Mouse (Mus musculus) gastrocnemius, postnatal 25 days (tissue): Measurements from ENCODE around the gene Gse1. TPM values are rescaled to one million over a fixed set of nuclear protein-coding genes. Genes with fewer than 3 reads are reported as not detected.
"Not testable (repeated sequence)": the region's sequence is repeated elsewhere in the genome, so short reads cannot be mapped to it uniquely, and the experiment has no call there.

Experiments used
- DNase-seq: peaks from one replicate; pipeline ENCODE4 v3.0.0; 2022
- total RNA-seq, 2 experiments: library from RNA; stranded (reverse); gene quantifications; 1 replicate in 1 of 2; 2 replicates in 1 of 2; pipeline ENCODE4 v1.2.3; 2021

The Gse1 gene
- total RNA-seq, 2 experiments from 2014 or later = 23.1 to 27.1 TPM

- DNase-seq = no peak
Measured at GRCm38 (mm10) chr8:120347734-120348341, 119.6 kb downstream of the Gse1 start.

DNA sequence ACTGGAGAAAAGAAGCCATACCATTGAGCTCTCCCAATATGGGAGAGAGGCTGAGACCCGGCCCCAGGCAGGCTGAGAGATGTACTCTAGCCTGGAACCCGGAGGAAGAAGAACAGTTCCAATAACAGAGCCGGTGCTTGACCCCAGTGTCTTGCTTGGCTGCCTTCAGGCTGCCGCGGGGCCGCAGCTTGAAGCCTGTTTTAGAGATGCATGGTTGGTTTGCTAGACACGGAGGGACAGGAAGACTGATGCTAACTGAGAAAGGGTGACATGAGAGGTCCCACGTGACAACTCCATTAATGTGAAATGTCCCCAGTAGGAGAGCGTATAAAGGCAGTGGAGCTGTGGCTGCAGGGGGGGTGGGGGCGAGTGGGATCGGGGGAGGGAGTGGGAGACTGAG, 120.7 kb downstream of the Gse1 start:
- no peak for DNase-seq

- no peak for DNase-seq
Measured at GRCm38 (mm10) chr8:120351332-120352071, 123.2 kb downstream of the Gse1 start.

DNA sequence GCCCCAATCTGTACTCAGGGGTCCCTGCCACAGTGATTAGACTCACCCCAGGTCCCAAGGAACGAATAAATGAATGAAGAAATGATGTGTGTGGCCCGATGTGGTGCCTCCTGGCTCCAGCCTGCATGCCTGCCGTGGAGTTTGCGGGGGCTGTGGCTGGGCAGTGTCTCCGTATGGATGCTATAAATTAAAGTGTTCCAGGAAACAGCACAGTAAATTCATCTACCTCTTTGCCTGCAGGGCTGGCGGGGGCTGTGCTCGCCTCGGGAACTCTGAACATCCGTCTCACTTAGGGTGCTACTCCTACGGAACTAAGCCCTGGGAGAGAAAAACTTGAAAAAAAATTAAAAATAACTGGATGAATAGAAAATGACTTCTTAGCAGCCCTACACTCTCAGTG, 123.8 kb downstream of the Gse1 start:
- DNase-seq = no peak

GRCm38 (mm10) chr8:120356067-120356466, 127.8 kb downstream of the Gse1 start:
- DNase-seq = no peak

- DNase-seq = no peak
Measured at GRCm38 (mm10) chr8:120357504-120357903, 129.2 kb downstream of the Gse1 start.

- peak; percentile 33 for DNase-seq
Measured at GRCm38 (mm10) chr8:120361301-120361700, 133.0 kb downstream of the Gse1 start.

DNA sequence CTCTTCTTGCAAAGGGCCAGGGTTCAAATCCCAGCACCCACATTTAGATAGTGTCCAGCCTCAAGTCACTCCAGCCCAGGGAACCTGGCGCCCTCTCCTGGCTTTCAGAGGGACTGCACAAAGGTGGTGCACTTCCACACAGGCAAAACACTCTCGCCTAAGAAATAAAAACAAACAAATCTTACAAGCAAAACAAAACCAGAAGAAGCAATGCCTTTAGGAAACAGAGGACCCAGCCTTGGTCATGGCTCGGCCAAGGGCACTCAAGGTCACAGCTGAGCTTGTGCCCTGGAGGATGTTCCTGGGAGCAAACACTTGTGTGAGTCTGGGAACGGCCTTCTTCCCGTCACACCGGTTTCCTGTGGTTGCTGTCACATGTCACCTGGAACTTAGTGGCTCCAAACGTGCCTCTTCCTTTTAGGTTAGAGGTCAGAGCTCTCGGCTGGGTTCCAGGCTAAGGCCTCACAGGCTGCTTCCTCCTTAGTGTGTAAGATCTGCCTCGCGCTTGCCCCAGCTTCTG, 135.4 kb downstream of the Gse1 start:
- DNase-seq = peak; percentile 57

DNA sequence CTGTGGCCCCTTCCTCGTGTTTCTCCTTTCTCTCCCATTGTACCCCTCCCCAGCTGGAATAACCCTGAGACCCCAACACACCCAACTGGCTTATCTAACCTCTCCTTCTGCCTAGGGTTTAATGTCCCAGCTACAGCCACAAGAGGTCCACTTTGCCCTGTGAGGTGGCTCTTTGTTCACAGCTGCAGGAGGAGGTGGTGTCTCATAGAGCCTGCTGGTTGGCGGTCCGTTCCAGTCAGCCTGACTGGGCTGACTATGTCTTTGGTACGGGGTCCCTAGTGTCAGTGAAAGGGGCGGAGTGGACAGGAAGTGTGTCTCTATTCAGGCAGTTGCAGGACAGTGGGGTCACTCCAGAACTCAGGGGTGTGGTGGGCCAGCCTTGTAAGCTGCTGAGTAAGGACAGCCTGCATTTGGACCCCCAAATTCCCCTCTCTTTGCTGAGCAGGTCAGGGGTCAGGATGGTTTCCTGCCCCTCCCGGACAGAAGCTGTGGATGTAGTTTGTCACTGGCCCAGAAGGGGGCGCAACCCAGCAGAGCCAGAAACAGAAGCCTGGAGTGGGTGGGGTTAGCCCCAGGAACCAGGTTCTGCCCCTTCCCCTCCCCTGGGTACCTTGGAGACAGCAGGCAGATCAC, 136.0 kb downstream of the Gse1 start:
- DNase-seq = peak; percentile 26

GRCm38 (mm10) chr8:120366840-120367239, 138.6 kb downstream of the Gse1 start:
- no peak for DNase-seq

DNA sequence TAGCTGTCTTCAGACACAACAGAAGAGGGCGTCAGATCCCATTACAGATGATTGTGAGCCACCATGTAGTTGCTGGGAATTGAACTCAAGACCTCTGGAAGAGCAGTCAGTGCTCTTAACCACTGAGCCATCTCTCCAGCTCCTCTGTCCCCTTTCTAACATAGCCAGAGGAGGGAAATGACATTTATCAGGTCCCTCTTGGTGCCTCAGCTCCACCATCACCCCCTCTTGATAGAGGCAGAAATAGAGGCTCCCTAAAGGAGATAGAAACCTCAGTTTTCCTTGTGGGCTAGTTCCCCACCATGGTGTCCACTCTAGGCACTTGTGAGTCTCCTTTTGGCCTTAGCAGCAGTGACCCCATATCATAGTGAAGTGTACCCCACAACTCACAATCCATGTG, 139.9 kb downstream of the Gse1 start:
- not testable (repeated sequence) for DNase-seq

DNA sequence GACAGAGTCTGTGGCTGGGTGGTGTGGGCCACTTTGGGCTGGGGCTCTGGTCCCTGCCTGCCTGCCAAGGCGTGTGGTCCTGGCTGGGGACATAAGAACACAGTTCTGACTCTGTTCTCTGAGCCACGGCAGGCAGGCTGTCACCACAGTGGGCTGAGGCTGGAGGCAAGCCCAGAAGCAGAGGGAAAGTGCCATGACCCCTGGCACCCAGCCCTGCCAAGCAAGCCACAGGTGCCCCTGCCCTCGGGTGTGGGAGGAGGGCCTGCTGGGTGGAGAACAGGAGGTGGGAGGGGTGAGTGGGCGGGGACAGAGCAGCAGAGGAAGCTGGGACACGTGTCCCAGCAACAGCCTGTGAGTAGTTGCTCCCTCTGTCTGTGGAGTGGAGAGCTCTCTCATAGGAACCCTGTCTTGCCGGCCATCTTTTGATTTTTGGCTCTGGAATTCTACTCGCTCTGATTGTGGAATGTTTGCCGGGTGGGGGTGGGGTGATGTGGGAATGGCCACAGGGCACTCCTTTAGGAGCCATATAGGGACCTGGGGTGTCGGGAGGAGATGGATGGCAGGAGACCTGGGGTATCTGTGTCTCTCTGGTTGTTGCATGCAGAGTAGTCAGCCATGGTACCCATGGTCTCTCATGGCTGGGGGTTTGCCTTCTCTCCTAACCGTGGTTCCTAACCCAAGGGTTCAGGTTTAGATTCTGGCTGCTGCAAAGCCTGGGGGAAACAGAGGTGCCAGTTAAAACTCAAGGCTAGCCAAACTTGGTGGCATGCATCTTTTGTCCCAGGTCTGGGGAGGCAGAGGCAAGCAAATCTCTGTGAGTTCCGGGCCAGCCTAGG, 140.8 kb downstream of the Gse1 start:
- peak; percentile 93 for DNase-seq

GRCm38 (mm10) chr8:120369956-120370355, 141.7 kb downstream of the Gse1 start:
- peak; percentile 67 for DNase-seq

- DNase-seq = no peak
Measured at GRCm38 (mm10) chr8:120370461-120370860, 142.2 kb downstream of the Gse1 start.

DNA sequence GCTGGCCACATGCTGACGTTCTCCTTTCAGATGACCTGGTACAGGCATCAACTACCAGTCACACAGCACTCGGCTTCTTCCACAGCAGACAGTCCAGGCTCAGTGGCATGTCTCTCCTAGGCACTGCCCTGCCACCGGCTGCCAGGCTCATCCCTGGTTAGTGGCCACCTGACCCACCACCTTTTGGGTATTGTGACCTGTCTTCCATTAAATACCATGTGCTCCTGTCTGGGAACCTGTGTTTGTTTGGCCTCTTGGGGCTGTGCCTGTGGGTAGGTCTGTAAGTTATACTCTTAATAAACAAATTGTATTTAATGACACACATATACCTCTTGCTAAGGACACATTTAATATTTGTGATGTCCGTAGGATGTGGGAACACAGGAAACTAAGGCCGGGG, 142.9 kb downstream of the Gse1 start:
- DNase-seq = no peak

DNA sequence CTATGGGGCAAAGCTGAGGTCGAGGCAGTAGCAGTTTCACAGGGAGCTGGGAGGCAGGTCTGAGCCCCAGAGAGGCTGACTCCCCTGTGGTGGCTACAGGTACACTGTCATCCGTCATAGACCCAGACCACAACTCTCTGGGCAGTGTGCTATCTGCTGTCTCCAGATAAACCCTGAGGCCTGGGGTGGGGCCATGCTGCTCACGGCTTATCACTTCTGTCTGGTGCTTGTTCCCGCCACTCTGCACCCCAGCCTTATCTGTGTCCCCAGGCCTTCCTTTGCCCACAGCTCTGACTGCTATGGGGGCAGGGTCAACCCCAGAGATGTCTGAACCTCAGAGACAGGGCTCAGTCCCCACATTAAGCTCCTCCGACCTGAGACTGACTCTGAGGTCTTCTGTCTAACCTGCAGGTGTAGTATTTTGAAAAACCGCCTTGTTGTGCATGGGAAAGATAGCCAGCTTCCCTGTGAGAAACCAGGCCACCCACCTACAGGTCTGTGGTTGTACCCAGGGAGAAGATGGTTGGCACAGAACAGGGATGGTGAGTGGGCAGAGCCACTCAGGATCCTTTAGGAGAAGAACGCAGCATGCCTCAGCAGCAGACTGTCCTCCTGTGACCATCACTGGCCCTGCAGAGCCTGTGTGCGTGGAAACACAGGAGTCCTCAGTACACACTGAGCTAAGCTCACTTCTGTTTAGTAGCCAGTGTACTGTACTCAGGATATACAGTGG, 143.6 kb downstream of the Gse1 start:
- DNase-seq = no peak

GRCm38 (mm10) chr8:120372684-120373083, 144.4 kb downstream of the Gse1 start:
- DNase-seq = no peak

- DNase-seq = no peak
Measured at GRCm38 (mm10) chr8:120373621-120374020, 145.4 kb downstream of the Gse1 start.

GRCm38 (mm10) chr8:120374070-120374469, 145.8 kb downstream of the Gse1 start:
- DNase-seq = no peak

- peak; percentile 60 for DNase-seq
Measured at GRCm38 (mm10) chr8:120374514-120374913, 146.3 kb downstream of the Gse1 start.

DNA sequence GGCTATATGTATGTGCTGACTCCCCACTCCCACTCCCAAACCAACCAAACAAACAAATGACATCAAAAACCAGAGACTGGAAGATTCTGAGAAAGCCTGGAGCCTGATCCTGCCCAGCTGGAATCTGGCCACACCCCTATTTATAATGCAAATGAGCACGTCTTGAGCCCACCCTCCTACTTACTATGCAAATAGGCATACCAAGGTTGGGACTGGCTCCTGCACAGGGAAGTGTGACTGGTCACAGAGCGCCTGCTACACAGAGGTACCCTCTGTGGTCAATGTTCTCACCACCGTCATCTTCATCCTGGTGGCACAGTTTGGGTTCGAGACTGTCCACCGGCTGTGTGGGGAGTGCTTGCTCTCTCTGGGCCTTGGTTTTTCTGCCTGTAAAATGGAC, 146.9 kb downstream of the Gse1 start:
- no peak for DNase-seq

DNA sequence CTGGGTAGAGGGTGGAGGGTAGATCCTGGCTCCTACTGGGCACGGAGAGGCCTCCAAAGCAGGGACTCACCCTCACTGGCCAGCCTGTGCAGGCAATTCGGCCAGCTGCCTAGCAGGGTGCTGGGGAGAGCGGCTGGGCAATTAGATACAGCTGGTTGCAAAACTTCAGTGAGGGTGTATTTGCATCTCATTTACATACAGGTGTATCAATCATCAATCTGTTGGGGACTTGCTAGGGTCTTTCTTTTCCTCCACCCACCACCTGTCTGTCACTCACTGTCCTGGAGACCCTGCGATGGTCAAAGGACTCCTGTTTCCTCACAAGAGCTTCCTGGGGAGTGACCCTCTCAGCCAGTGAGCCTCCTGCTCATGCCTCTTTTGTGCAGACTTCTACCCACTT, 148.0 kb downstream of the Gse1 start:
- DNase-seq = no peak
